Mouse (Mus musculus): ENCODE results near the gene Cyp2f2. TPM values are rescaled to one million over a fixed set of nuclear protein-coding genes. Genes with fewer than 3 reads are reported as not detected.

Gene Cyp2f2
- total RNA-seq, 2 experiments from 2014 or later: not detected

- no peak for ATAC-seq (replicated peaks; ENCODE audit: low FRiP score, low TSS enrichment, poor library complexity, severe bottlenecking)
Measured at GRCm38 (mm10) chr7:27174496-27174895, 54.8 kb downstream of the Cyp2f2 start.

- ATAC-seq (replicated peaks; ENCODE audit: low FRiP score, low TSS enrichment, poor library complexity, severe bottlenecking): no peak
Measured at GRCm38 (mm10) chr7:27174896-27175295, 55.2 kb downstream of the Cyp2f2 start.

GRCm38 (mm10) chr7:27177942-27178323 lies 58.2 kb downstream of the Cyp2f2 start:
- ATAC-seq (replicated peaks; ENCODE audit: low FRiP score, low TSS enrichment, poor library complexity, severe bottlenecking): no peak

GRCm38 (mm10) chr7:27178324-27179216 lies 58.9 kb downstream of the Cyp2f2 start, which contains the start of gene Rab4b:
TSS of gene Rab4b (minus strand) at chr7:27178896.
- peak; percentile 96 for ATAC-seq (replicated peaks; ENCODE audit: low FRiP score, low TSS enrichment, poor library complexity, severe bottlenecking)

- ATAC-seq (replicated peaks; ENCODE audit: low FRiP score, low TSS enrichment, poor library complexity, severe bottlenecking): no peak
Measured at GRCm38 (mm10) chr7:27179217-27179918, 59.7 kb downstream of the Cyp2f2 start.

GRCm38 (mm10) chr7:27180036-27180435 lies 60.3 kb downstream of the Cyp2f2 start:
- ATAC-seq (replicated peaks; ENCODE audit: low FRiP score, low TSS enrichment, poor library complexity, severe bottlenecking): no peak

- no peak for ATAC-seq (replicated peaks; ENCODE audit: low FRiP score, low TSS enrichment, poor library complexity, severe bottlenecking)
Measured at GRCm38 (mm10) chr7:27180837-27181695, 61.4 kb downstream of the Cyp2f2 start, which contains the start of the genes Gm21983 and Mia. TSS of gene Gm21983 (minus strand) at chr7:27181086. TSS of gene Mia (minus strand) at chr7:27181157.

- ATAC-seq (replicated peaks; ENCODE audit: low FRiP score, low TSS enrichment, poor library complexity, severe bottlenecking): no peak
Measured at GRCm38 (mm10) chr7:27182498-27182897, 62.8 kb downstream of the Cyp2f2 start.

Other genes starting within 250 kb of the Cyp2f2 start
- not detected in 2 replicates for gene Cyp2a22, start 180.5 kb upstream of the Cyp2f2 start, total RNA-seq (2014; fragmentation: Nextera tagmentation)
- not detected in 2 replicates for gene Cyp2a22, start 180.5 kb upstream of the Cyp2f2 start, total RNA-seq (2017)
- not detected in 2 replicates for gene Cyp2a12, start 90.8 kb upstream of the Cyp2f2 start, total RNA-seq (2014; fragmentation: Nextera tagmentation)
- gene Cyp2a12, start 90.8 kb upstream of the Cyp2f2 start, total RNA-seq (2017): not detected in 2 replicates
- not detected in 2 replicates for gene Cyp2t4, start 33.8 kb downstream of the Cyp2f2 start, total RNA-seq (2014; fragmentation: Nextera tagmentation)
- gene Cyp2t4, start 33.8 kb downstream of the Cyp2f2 start, total RNA-seq (2017): not detected in 2 replicates
- gene Egln2, start 46.9 kb downstream of the Cyp2f2 start, total RNA-seq (2014; fragmentation: Nextera tagmentation): 23.6 and 24.3 TPM in 2 replicates
- 19.5 and 22.1 TPM in 2 replicates for gene Egln2, start 46.9 kb downstream of the Cyp2f2 start, total RNA-seq (2017)
- gene Rab4b, start 59.0 kb downstream of the Cyp2f2 start, total RNA-seq (2014; fragmentation: Nextera tagmentation): 16.2 and 30.1 TPM in 2 replicates
- 3.0 and 7.5 TPM in 2 replicates for gene Rab4b, start 59.0 kb downstream of the Cyp2f2 start, total RNA-seq (2017)
- not detected in 2 replicates for gene Gm21983, start 61.2 kb downstream of the Cyp2f2 start, total RNA-seq (2014; fragmentation: Nextera tagmentation)
- not detected in 2 replicates for gene Gm21983, start 61.2 kb downstream of the Cyp2f2 start, total RNA-seq (2017)
- gene Mia, start 61.2 kb downstream of the Cyp2f2 start, total RNA-seq (2014; fragmentation: Nextera tagmentation): not detected in 2 replicates
- gene Mia, start 61.2 kb downstream of the Cyp2f2 start, total RNA-seq (2017): not detected in 2 replicates
- gene BC024978, start 75.9 kb downstream of the Cyp2f2 start, total RNA-seq (2014; fragmentation: Nextera tagmentation): 6.9 and 7.0 TPM in 2 replicates
- 1.3 and 4.9 TPM in 2 replicates for gene BC024978, start 75.9 kb downstream of the Cyp2f2 start, total RNA-seq (2017)
- 297 and 325 TPM in 2 replicates for gene Snrpa, start 76.4 kb downstream of the Cyp2f2 start, total RNA-seq (2014; fragmentation: Nextera tagmentation)
- gene Snrpa, start 76.4 kb downstream of the Cyp2f2 start, total RNA-seq (2017): 90.7 and 109 TPM in 2 replicates
- gene Itpkc, start 108.8 kb downstream of the Cyp2f2 start, total RNA-seq (2014; fragmentation: Nextera tagmentation): 2.3 and 5.3 TPM in 2 replicates
- gene Itpkc, start 108.8 kb downstream of the Cyp2f2 start, total RNA-seq (2017): 3.3 and 5.9 TPM in 2 replicates
- gene Coq8b, start 113.1 kb downstream of the Cyp2f2 start, total RNA-seq (2014; fragmentation: Nextera tagmentation): 13.0 and 26.7 TPM in 2 replicates
- 8.2 and 10.7 TPM in 2 replicates for gene Coq8b, start 113.1 kb downstream of the Cyp2f2 start, total RNA-seq (2017)
- 0.94 and 3.0 TPM in 2 replicates for gene Numbl, start 138.5 kb downstream of the Cyp2f2 start, total RNA-seq (2014; fragmentation: Nextera tagmentation)
- gene Numbl, start 138.5 kb downstream of the Cyp2f2 start, total RNA-seq (2017): 0.38 and 0.66 TPM in 2 replicates
- 0.39 TPM in 1 of 2 replicates, not detected in the other for gene Ltbp4, start 217.8 kb downstream of the Cyp2f2 start, total RNA-seq (2014; fragmentation: Nextera tagmentation)
- 0.05 and 1.4 TPM in 2 replicates for gene Ltbp4, start 217.8 kb downstream of the Cyp2f2 start, total RNA-seq (2017)
- gene Shkbp1, start 236.1 kb downstream of the Cyp2f2 start, total RNA-seq (2014; fragmentation: Nextera tagmentation): 39.2 and 72.7 TPM in 2 replicates
- gene Shkbp1, start 236.1 kb downstream of the Cyp2f2 start, total RNA-seq (2017): 20.6 and 35.1 TPM in 2 replicates
- gene Gm20479, start 237.5 kb downstream of the Cyp2f2 start, total RNA-seq (2014; fragmentation: Nextera tagmentation): not detected in 2 replicates
- not detected in 2 replicates for gene Gm20479, start 237.5 kb downstream of the Cyp2f2 start, total RNA-seq (2017)